Mouse (Mus musculus) forebrain, embryonic 10.5 days (tissue): ENCODE results near the gene 4930558K02Rik. TPM values are rescaled to one million over a fixed set of nuclear protein-coding genes. Genes with fewer than 3 reads are reported as not detected.

Experiments
- DNase-seq: peaks from one replicate; pipeline ENCODE4 v3.0.0-alpha.2; 2017; ENCODE audit warnings: low spot score; ENCODE audit errors: extremely low spot score
- H3K27ac ChIP-seq: fragments of 300-500 bp; sonication (generic); 2 replicates; pipeline ENCODE4 v1.5.1; 2016; ENCODE audit warnings: mild to moderate bottlenecking
- H3K27me3 ChIP-seq: fragments of 300-500 bp; sonication (generic); 2 replicates; pipeline ENCODE4 v1.6.1; 2016; ENCODE audit warnings: mild to moderate bottlenecking; ENCODE audit not compliant: poor library complexity, severe bottlenecking
- H3K36me3 ChIP-seq: fragments of 300-500 bp; sonication (generic); replicated peaks from 2 replicates; pipeline ENCODE4 v1.6.1; 2016; ENCODE audit warnings: mild to moderate bottlenecking, moderate library complexity
- H3K4me1 ChIP-seq: fragments of 300-500 bp; sonication (generic); 2 replicates; pipeline ENCODE4 v1.6.1; 2016
- H3K4me3 ChIP-seq: fragments of 300-500 bp; sonication (generic); 2 replicates; pipeline ENCODE4 v1.5.1; 2016; ENCODE audit warnings: mild to moderate bottlenecking, moderate library complexity
- H3K9me3 ChIP-seq: fragments of 300-500 bp; sonication (generic); 2 replicates; pipeline ENCODE4 v1.6.1; 2016; ENCODE audit warnings: mild to moderate bottlenecking, moderate library complexity
- WGBS: fragments of 180-500 bp; shearing (Covaris S2); methylation state at CpG from one replicate; pipeline ENCODE4 v1.1.7; 2016; 5-methylcytosine and 5-hydroxymethylcytosine counted together
- polyA plus RNA-seq: library from polyadenylated mRNA; unstranded; fragments of >200 nt; fragmentation: Nextera tagmentation; extraction: Ambion mirVana; gene quantifications from 2 replicates; pipeline ENCODE4 v1.2.1, GENCODE M21; 2016

4930558K02Rik gene
- polyA plus RNA-seq, 1 experiment from 2014 or later = not detected

- 89% methylated on average over 9 of the region's 9 CpGs for WGBS
- H3K27me3 ChIP-seq = no peaks in the 10 kb centered on the region
- no peaks in the 10 kb centered on the region for H3K4me1 ChIP-seq
- no peak overlapping the region for H3K4me3 ChIP-seq
- H3K27ac ChIP-seq = no peak overlapping the region
- H3K36me3 ChIP-seq = no peaks in the 10 kb centered on the region
- no peak for DNase-seq
- no peaks in the 10 kb centered on the region for H3K9me3 ChIP-seq
These were observed 76.6 kb downstream of the 4930558K02Rik start for GRCm38 (mm10) chr1:161902692-161903452.

- H3K27ac ChIP-seq = no peak overlapping the region
- no peaks in the 10 kb centered on the region for H3K27me3 ChIP-seq
- H3K9me3 ChIP-seq = no peaks in the 10 kb centered on the region
- DNase-seq = no peak
- 0 out of 2 replicates have a peak, but pooled peaks cover 5% of the 10 kb centered on the region for H3K4me1 ChIP-seq
- no peaks in the 10 kb centered on the region for H3K36me3 ChIP-seq
- 53% methylated on average over 2 of the region's 2 CpGs for WGBS
- no peak overlapping the region for H3K4me3 ChIP-seq
These were observed 79.3 kb downstream of the 4930558K02Rik start for GRCm38 (mm10) chr1:161900129-161900528.

- Histone ChIP-seq H3K36me3 (no peaks in the 10 kb centered on the region), H3K4me3 (no peak overlapping the region), H3K9me3 (no peaks in the 10 kb centered on the region), H3K4me1 (0 out of 2 replicates have a peak, but pooled peaks cover 5% of the 10 kb centered on the region), H3K27me3 (no peaks in the 10 kb centered on the region), H3K27ac (no peak overlapping the region)
- WGBS = 87% methylated on average over 8 of the region's 8 CpGs
- no peak for DNase-seq
These were observed 82.2 kb downstream of the 4930558K02Rik start for GRCm38 (mm10) chr1:161897235-161897634.

- H3K9me3 ChIP-seq = no peaks in the 10 kb centered on the region
- WGBS = 75% methylated on average over 10 of the region's 10 CpGs
- no peaks in the 10 kb centered on the region for H3K27me3 ChIP-seq
- H3K36me3 ChIP-seq = no peaks in the 10 kb centered on the region
- H3K27ac ChIP-seq = no peak overlapping the region
- no peak overlapping the region for H3K4me3 ChIP-seq
- DNase-seq = no peak
- H3K4me1 ChIP-seq = 0 out of 2 replicates have a peak, but pooled peaks cover 5% of the 10 kb centered on the region
These were observed 83.3 kb downstream of the 4930558K02Rik start for GRCm38 (mm10) chr1:161896130-161896529.

- Histone ChIP-seq H3K9me3 (no peaks in the 10 kb centered on the region), H3K27ac (0 out of 2 replicates have a peak overlapping the region, but pooled peaks have one; percentile 44), H3K27me3 (no peaks in the 10 kb centered on the region), H3K4me1 (0 out of 2 replicates have a peak, but pooled peaks cover 5% of the 10 kb centered on the region), H3K36me3 (no peaks in the 10 kb centered on the region), H3K4me3 (no peak overlapping the region)
- DNase-seq = no peak
- 90% methylated on average over 3 of the region's 3 CpGs for WGBS
These were observed 84.4 kb downstream of the 4930558K02Rik start for GRCm38 (mm10) chr1:161895014-161895413.

- Histone ChIP-seq H3K27me3 (no peaks in the 10 kb centered on the region), H3K36me3 (no peaks in the 10 kb centered on the region), H3K27ac (no peak overlapping the region), H3K4me3 (no peak overlapping the region), H3K4me1 (0 out of 2 replicates have a peak, but pooled peaks cover 5% of the 10 kb centered on the region), H3K9me3 (no peaks in the 10 kb centered on the region)
- WGBS = 75% methylated on average over 2 of the region's 2 CpGs
- DNase-seq = no peak
These were observed 84.9 kb downstream of the 4930558K02Rik start for GRCm38 (mm10) chr1:161894553-161894952.

- H3K4me3 ChIP-seq = no peak overlapping the region
- DNase-seq = no peak
- 0 out of 2 replicates have a peak, but pooled peaks cover 5% of the 10 kb centered on the region for H3K4me1 ChIP-seq
- no peak overlapping the region; the same call in 1 of the 2 replicates for H3K27ac ChIP-seq
- no peaks in the 10 kb centered on the region for H3K36me3 ChIP-seq
- H3K27me3 ChIP-seq = no peaks in the 10 kb centered on the region
- no peaks in the 10 kb centered on the region for H3K9me3 ChIP-seq
- WGBS = 82% methylated on average over 2 of the region's 2 CpGs
These were observed 85.3 kb downstream of the 4930558K02Rik start for GRCm38 (mm10) chr1:161894126-161894525.

Other genes starting within 250 kb of the 4930558K02Rik start
- not detected in 2 replicates for gene Fasl, start 191.1 kb downstream of the 4930558K02Rik start, polyA plus RNA-seq
- gene Suco, start 103.0 kb downstream of the 4930558K02Rik start, polyA plus RNA-seq = 20.5 and 26.7 TPM in 2 replicates
- gene Pigc, start 10.4 kb downstream of the 4930558K02Rik start, polyA plus RNA-seq = 21.0 and 25.0 TPM in 2 replicates